Mouse (Mus musculus): ENCODE data around the gene Olfr502. TPM values are rescaled to one million over a fixed set of nuclear protein-coding genes. Genes with fewer than 3 reads are reported as not detected.
"Not testable (repeated sequence)": the region's sequence is repeated elsewhere in the genome, so short reads cannot be mapped to it uniquely, and the experiment has no call there.

The Olfr502 gene
- polyA plus RNA-seq (2014; fragmentation: Nextera tagmentation; extraction: Ambion mirVana) = not detected in 2 replicates

GRCm38 (mm10) chr7:108524965-108525364 is at the start of gene Olfr502:
Gene Olfr502, minus strand, starts transcription at chr7:108525065.
- no peaks in the 10 kb centered on the region for H3K36me3 ChIP-seq (ENCODE audit: control insufficient read depth, insufficient read depth, low read length)
- DNase-seq (ENCODE audit: low spot score, missing footprints) (no peak), ATAC-seq (ENCODE audit: low FRiP score) (no peak)
- no peak within 1 kb of the TSS for H3K9ac ChIP-seq (ENCODE audit: low read length)
- 86% methylated on average over 1 of the region's 1 CpGs for WGBS
- H3K9me3 ChIP-seq (ENCODE audit: control insufficient read depth, low read length) = no peaks in the 10 kb centered on the region
- no peak within 1 kb of the TSS for H3K27ac ChIP-seq (ENCODE audit: low read depth, low read length)
- no peak within 1 kb of the TSS for H3K4me2 ChIP-seq
- no peak within 1 kb of the TSS for H3K4me3 ChIP-seq (ENCODE audit: low read depth, low read length)
- no peaks in the 10 kb centered on the region for H3K27me3 ChIP-seq (ENCODE audit: control insufficient read depth, insufficient read depth, low read length)
- H3K4me1 ChIP-seq (ENCODE audit: control insufficient read depth, insufficient read depth, low read length) = no peaks in the 10 kb centered on the region

DNA sequence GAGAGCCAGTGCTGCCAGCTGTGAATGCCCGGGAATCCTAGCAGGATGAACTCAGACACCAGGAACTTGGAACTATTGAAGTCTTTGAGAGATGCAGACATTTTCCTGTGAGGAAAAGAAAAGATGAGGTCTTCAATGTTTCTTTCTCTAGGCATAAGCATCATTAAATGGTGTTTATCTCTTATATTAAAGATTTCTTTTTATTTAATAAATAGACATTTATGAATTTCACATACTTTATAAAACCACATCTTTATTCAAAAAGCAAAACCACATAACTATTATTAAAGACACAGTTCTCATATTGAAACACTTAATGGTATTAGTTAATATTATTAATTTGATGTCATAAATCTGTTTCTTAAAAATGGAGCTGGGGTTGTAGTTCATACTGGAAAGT is 40.8 kb upstream of the Olfr502 start, which contains the start of gene Olfr504:
Gene Olfr504, minus strand, starts transcription at position 101 of the 400 bp plus-strand sequence.
- WGBS = 90% methylated on average over 1 of the region's 1 CpGs
- Histone ChIP-seq H3K4me1 (ENCODE audit: control insufficient read depth, insufficient read depth, low read length) (no peaks in the 10 kb centered on the region), H3K9me3 (ENCODE audit: control insufficient read depth, low read length) (no peaks in the 10 kb centered on the region), H3K27ac (ENCODE audit: low read depth, low read length) (no peak within 1 kb of the TSS), H3K4me2 (no peak within 1 kb of the TSS), H3K9ac (ENCODE audit: low read length) (no peak within 1 kb of the TSS), H3K36me3 (ENCODE audit: control insufficient read depth, insufficient read depth, low read length) (no peaks in the 10 kb centered on the region), H3K4me3 (ENCODE audit: low read depth, low read length) (no peak within 1 kb of the TSS), H3K27me3 (ENCODE audit: control insufficient read depth, insufficient read depth, low read length) (no peaks in the 10 kb centered on the region)
- DNase-seq (ENCODE audit: low spot score, missing footprints) (no peak), ATAC-seq (ENCODE audit: low FRiP score) (no peak)

DNA sequence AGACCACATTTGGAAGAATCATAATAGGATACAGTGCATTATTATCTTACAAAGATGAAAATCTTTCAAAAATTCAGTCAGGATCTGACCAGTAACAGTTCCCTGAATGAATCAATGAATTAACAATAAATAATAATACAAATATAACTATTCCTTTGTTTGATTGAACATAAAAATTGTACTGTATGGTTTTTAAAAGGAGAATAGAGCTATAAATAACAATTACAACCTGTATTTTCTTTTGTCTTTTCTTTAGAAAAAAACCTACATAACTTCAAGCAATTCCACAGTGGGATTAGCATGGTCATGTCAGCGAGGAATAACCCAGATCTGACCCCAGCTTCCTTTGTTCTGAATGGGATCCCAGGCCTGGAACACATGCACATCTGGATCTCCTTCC is 19.4 kb upstream of the Olfr502 start, which contains the start of gene Olfr503:
Gene Olfr503, plus strand, starts transcription at position 301 of the 400 bp plus-strand sequence.
- H3K4me1 ChIP-seq (ENCODE audit: control insufficient read depth, insufficient read depth, low read length); H3K9me3 ChIP-seq (ENCODE audit: control insufficient read depth, low read length); H3K36me3 ChIP-seq (ENCODE audit: control insufficient read depth, insufficient read depth, low read length); DNase-seq (ENCODE audit: low spot score, missing footprints); H3K4me2 ChIP-seq; H3K27me3 ChIP-seq (ENCODE audit: control insufficient read depth, insufficient read depth, low read length); ATAC-seq (ENCODE audit: low FRiP score); H3K4me3 ChIP-seq (ENCODE audit: low read depth, low read length); H3K9ac ChIP-seq (ENCODE audit: low read length); H3K27ac ChIP-seq (ENCODE audit: low read depth, low read length): not testable (repeated sequence)
- 75% methylated on average over 1 of the region's 1 CpGs for WGBS

DNA sequence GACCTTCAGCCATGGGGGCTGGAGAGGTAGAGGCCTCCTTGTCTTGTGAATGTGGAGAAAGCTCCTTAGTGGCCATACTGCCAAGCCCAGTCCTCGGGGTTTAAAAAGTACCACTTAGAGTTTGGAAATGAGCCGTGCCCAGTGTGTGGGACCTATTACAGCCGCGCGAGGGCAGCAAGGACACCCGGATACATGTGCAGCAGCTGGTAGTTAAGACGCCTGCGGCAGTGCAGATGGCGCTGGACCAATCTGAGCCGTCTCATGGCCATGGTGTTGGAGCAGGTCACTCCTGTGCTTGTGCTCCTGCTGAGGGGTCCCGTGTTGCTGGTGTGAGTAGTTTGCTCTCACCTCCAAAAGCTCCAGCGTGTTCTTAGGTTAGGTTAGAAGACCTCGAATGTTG is 17.6 kb upstream of the Olfr502 start:
- Histone ChIP-seq H3K9me3 (ENCODE audit: control insufficient read depth, low read length) (no peaks in the 10 kb centered on the region), H3K27ac (ENCODE audit: low read depth, low read length) (no peak overlapping the region), H3K4me2 (no peak overlapping the region), H3K9ac (ENCODE audit: low read length) (no peak overlapping the region), H3K36me3 (ENCODE audit: control insufficient read depth, insufficient read depth, low read length) (no peaks in the 10 kb centered on the region), H3K4me3 (ENCODE audit: low read depth, low read length) (no peak overlapping the region), H3K27me3 (ENCODE audit: control insufficient read depth, insufficient read depth, low read length) (no peaks in the 10 kb centered on the region), H3K4me1 (ENCODE audit: control insufficient read depth, insufficient read depth, low read length) (no peaks in the 10 kb centered on the region)
- ATAC-seq (ENCODE audit: low FRiP score) (no peak), DNase-seq (ENCODE audit: low spot score, missing footprints) (no peak)
- WGBS = 88% methylated on average over 13 of the region's 13 CpGs

Other genes with a start within 250 kb of the Olfr502 start
- gene Olfr490, start 236.1 kb downstream of the Olfr502 start, polyA plus RNA-seq (2014; fragmentation: Nextera tagmentation; extraction: Ambion mirVana) = not detected in 2 replicates
- gene Olfr491, start 211.6 kb downstream of the Olfr502 start, polyA plus RNA-seq (2014; fragmentation: Nextera tagmentation; extraction: Ambion mirVana) = not detected in 2 replicates
- not detected in 2 replicates for gene Olfr492, start 201.4 kb downstream of the Olfr502 start, polyA plus RNA-seq (2014; fragmentation: Nextera tagmentation; extraction: Ambion mirVana)
- not detected in 2 replicates for gene Olfr493, start 178.1 kb downstream of the Olfr502 start, polyA plus RNA-seq (2014; fragmentation: Nextera tagmentation; extraction: Ambion mirVana)
- not detected in 2 replicates for gene Olfr494, start 159.7 kb downstream of the Olfr502 start, polyA plus RNA-seq (2014; fragmentation: Nextera tagmentation; extraction: Ambion mirVana)
- not detected in 2 replicates for gene Olfr495, start 131.9 kb downstream of the Olfr502 start, polyA plus RNA-seq (2014; fragmentation: Nextera tagmentation; extraction: Ambion mirVana)
- gene Olfr497, start 104.6 kb downstream of the Olfr502 start, polyA plus RNA-seq (2014; fragmentation: Nextera tagmentation; extraction: Ambion mirVana) = not detected in 2 replicates
- gene Olfr498, start 59.7 kb downstream of the Olfr502 start, polyA plus RNA-seq (2014; fragmentation: Nextera tagmentation; extraction: Ambion mirVana) = not detected in 2 replicates
- gene Olfr503, start 19.5 kb upstream of the Olfr502 start, polyA plus RNA-seq (2014; fragmentation: Nextera tagmentation; extraction: Ambion mirVana) = not detected in 2 replicates
- not detected in 2 replicates for gene Olfr504, start 40.7 kb upstream of the Olfr502 start, polyA plus RNA-seq (2014; fragmentation: Nextera tagmentation; extraction: Ambion mirVana)
- gene Olfr506, start 85.7 kb upstream of the Olfr502 start, polyA plus RNA-seq (2014; fragmentation: Nextera tagmentation; extraction: Ambion mirVana) = not detected in 2 replicates
- gene Olfr507, start 96.7 kb upstream of the Olfr502 start, polyA plus RNA-seq (2014; fragmentation: Nextera tagmentation; extraction: Ambion mirVana) = not detected in 2 replicates
- not detected in 2 replicates for gene Olfr508, start 104.9 kb upstream of the Olfr502 start, polyA plus RNA-seq (2014; fragmentation: Nextera tagmentation; extraction: Ambion mirVana)
- gene Olfr509, start 126.8 kb upstream of the Olfr502 start, polyA plus RNA-seq (2014; fragmentation: Nextera tagmentation; extraction: Ambion mirVana) = not detected in 2 replicates
- not detected in 2 replicates for gene Olfr510, start 141.4 kb upstream of the Olfr502 start, polyA plus RNA-seq (2014; fragmentation: Nextera tagmentation; extraction: Ambion mirVana)
- not detected in 2 replicates for gene Olfr512, start 188.3 kb upstream of the Olfr502 start, polyA plus RNA-seq (2014; fragmentation: Nextera tagmentation; extraction: Ambion mirVana)
- not detected in 2 replicates for gene Olfr513, start 225.9 kb upstream of the Olfr502 start, polyA plus RNA-seq (2014; fragmentation: Nextera tagmentation; extraction: Ambion mirVana)